Mouse (Mus musculus) midbrain, embryonic 14.5 days (tissue): Measurements from ENCODE around the gene Lexm. TPM values are rescaled to one million over a fixed set of nuclear protein-coding genes. Genes with fewer than 3 reads are reported as not detected.

Experiments used
- ATAC-seq: fragments of 200-750 bp; cut with Nextera tagmentation; 2 replicates; pipeline ENCODE4 v1.8.0; 2017; ENCODE audit warnings: moderate number of reproducible peaks, moderate library complexity; ENCODE audit not compliant: low FRiP score, low TSS enrichment
- DNase-seq: peaks from one replicate; pipeline ENCODE4 v3.0.0-alpha.2; 2015
- H3K27ac ChIP-seq: fragments of 300-500 bp; sonication (generic); replicated peaks from 2 replicates; pipeline ENCODE4 v1.5.1; 2014; ENCODE audit warnings: mild to moderate bottlenecking, low read depth, low read length, moderate library complexity
- H3K27me3 ChIP-seq: fragments of 300-500 bp; sonication (generic); 2 replicates; pipeline ENCODE4 v1.6.1; 2014; ENCODE audit warnings: low read length, control low read depth, mixed read lengths; ENCODE audit not compliant: control insufficient read depth, insufficient read depth
- H3K36me3 ChIP-seq: fragments of 300-500 bp; sonication (generic); 2 replicates; pipeline ENCODE4 v1.6.1; 2014; ENCODE audit warnings: low read length, control low read depth; ENCODE audit not compliant: control insufficient read depth, insufficient read depth
- H3K4me1 ChIP-seq: fragments of 300-500 bp; sonication (generic); 2 replicates; pipeline ENCODE4 v1.6.1; 2014; ENCODE audit warnings: mild to moderate bottlenecking, antibody characterized with exemption, low read length, control low read depth; ENCODE audit not compliant: control insufficient read depth, insufficient read depth
- H3K4me2 ChIP-seq: fragments of 300-500 bp; sonication (generic); 2 replicates; pipeline ENCODE4 v1.6.1; 2014; ENCODE audit warnings: mild to moderate bottlenecking, low read length, moderate library complexity
- H3K4me3 ChIP-seq: fragments of 300-500 bp; sonication (generic); replicated peaks from 2 replicates; pipeline ENCODE4 v1.5.1; 2014; ENCODE audit warnings: low read depth, low read length
- H3K9ac ChIP-seq: fragments of 300-500 bp; sonication (generic); replicated peaks from 2 replicates; pipeline ENCODE4 v1.6.1; 2014; ENCODE audit warnings: mild to moderate bottlenecking, low read length, moderate library complexity
- H3K9me3 ChIP-seq: fragments of 300-500 bp; sonication (generic); 2 replicates; pipeline ENCODE4 v1.6.1; 2016; ENCODE audit warnings: low read length, control low read depth, mixed read lengths; ENCODE audit not compliant: control insufficient read depth
- WGBS: fragments of 180-500 bp; shearing (Covaris S2); extraction: QIAGEN DNeasy Blood & Tissue Kit; methylation state at CpG from one replicate; pipeline ENCODE4 v1.1.7; 2014; 5-methylcytosine and 5-hydroxymethylcytosine counted together
- polyA plus RNA-seq: library from polyadenylated mRNA; unstranded; fragments of >200 nt; fragmentation: Nextera tagmentation; extraction: Ambion mirVana; gene quantifications from 2 replicates; pipeline ENCODE4 v1.2.1, GENCODE M21; 2014

Lexm gene
- polyA plus RNA-seq, 1 experiment from 2014 or later = not detected

- no peak for DNase-seq
Measured at GRCm38 (mm10) chr4:106600770-106601169, 16.3 kb downstream of the Lexm start.

GRCm38 (mm10) chr4:106599415-106599814 lies 17.6 kb downstream of the Lexm start:
- DNase-seq (no peak), ATAC-seq (no peak)
- Histone ChIP-seq H3K27me3 (no peaks in the 10 kb centered on the region), H3K4me1 (no peaks in the 10 kb centered on the region), H3K36me3 (no peaks in the 10 kb centered on the region), H3K9ac (no peak overlapping the region), H3K27ac (no peak overlapping the region), H3K4me2 (no peak overlapping the region), H3K9me3 (no peaks in the 10 kb centered on the region), H3K4me3 (no peak overlapping the region)
- 40% methylated on average over 1 of the region's 1 CpGs for WGBS

More at GRCm38 (mm10) chr4:106600770-106601169, 16.3 kb downstream of the Lexm start:
- Histone ChIP-seq H3K4me3 (no peak overlapping the region), H3K9me3 (no peaks in the 10 kb centered on the region), H3K27me3 (no peaks in the 10 kb centered on the region), H3K27ac (no peak overlapping the region), H3K9ac (no peak overlapping the region), H3K4me1 (no peaks in the 10 kb centered on the region), H3K4me2 (no peak overlapping the region), H3K36me3 (no peaks in the 10 kb centered on the region)
- WGBS = 88% methylated on average over 4 of the region's 4 CpGs
- ATAC-seq = no peak

- H3K4me3 ChIP-seq = no peak overlapping the region
- ATAC-seq = no peak
- no peaks in the 10 kb centered on the region for H3K4me1 ChIP-seq
- no peaks in the 10 kb centered on the region for H3K9me3 ChIP-seq
- no peaks in the 10 kb centered on the region for H3K36me3 ChIP-seq
- WGBS = 84% methylated on average over 4 of the region's 4 CpGs
- H3K27me3 ChIP-seq = no peaks in the 10 kb centered on the region
- no peak for DNase-seq
- no peak overlapping the region for H3K4me2 ChIP-seq
- no peak overlapping the region for H3K9ac ChIP-seq
- H3K27ac ChIP-seq = no peak overlapping the region
Measured at GRCm38 (mm10) chr4:106597741-106598140, 19.3 kb downstream of the Lexm start.

- no peak overlapping the region for H3K4me3 ChIP-seq
- WGBS = 80% methylated on average over 9 of the region's 9 CpGs
- no peaks in the 10 kb centered on the region for H3K4me1 ChIP-seq
- no peak overlapping the region for H3K9ac ChIP-seq
- no peak for ATAC-seq
- no peak overlapping the region for H3K4me2 ChIP-seq
- no peaks in the 10 kb centered on the region for H3K36me3 ChIP-seq
- H3K27me3 ChIP-seq = no peaks in the 10 kb centered on the region
- no peak overlapping the region for H3K27ac ChIP-seq
- no peaks in the 10 kb centered on the region for H3K9me3 ChIP-seq
- DNase-seq = no peak
Measured at GRCm38 (mm10) chr4:106597055-106597454, 20.0 kb downstream of the Lexm start.

GRCm38 (mm10) chr4:106596200-106596599 lies 20.8 kb downstream of the Lexm start:
- no peak for ATAC-seq
- 70% methylated on average over 3 of the region's 3 CpGs for WGBS

GRCm38 (mm10) chr4:106593636-106594035 lies 23.4 kb downstream of the Lexm start:
- 59% methylated on average over 7 of the region's 7 CpGs for WGBS
- no peaks in the 10 kb centered on the region for H3K4me1 ChIP-seq
- no peak overlapping the region for H3K27ac ChIP-seq
- no peak overlapping the region for H3K4me3 ChIP-seq
- H3K27me3 ChIP-seq = no peaks in the 10 kb centered on the region
- ATAC-seq (no peak), DNase-seq (no peak)
- no peaks in the 10 kb centered on the region for H3K9me3 ChIP-seq
- H3K36me3 ChIP-seq = peaks cover 24% of the 10 kb centered on the region
- no peak overlapping the region for H3K4me2 ChIP-seq
- no peak overlapping the region for H3K9ac ChIP-seq

More at GRCm38 (mm10) chr4:106596200-106596599, 20.8 kb downstream of the Lexm start:
- Histone ChIP-seq H3K4me1 (no peaks in the 10 kb centered on the region), H3K27me3 (no peaks in the 10 kb centered on the region), H3K27ac (no peak overlapping the region), H3K9me3 (no peaks in the 10 kb centered on the region), H3K36me3 (peaks cover 3% of the 10 kb centered on the region; the same call in 1 of the 2 replicates), H3K4me3 (no peak overlapping the region), H3K4me2 (no peak overlapping the region), H3K9ac (no peak overlapping the region)
- DNase-seq = no peak

GRCm38 (mm10) chr4:106590871-106591270 lies 26.2 kb downstream of the Lexm start:
- H3K4me3 ChIP-seq = no peak overlapping the region
- no peak for DNase-seq
- no peak for ATAC-seq
- no peaks in the 10 kb centered on the region for H3K4me1 ChIP-seq
- 87% methylated on average over 9 of the region's 9 CpGs for WGBS
- no peaks in the 10 kb centered on the region for H3K27me3 ChIP-seq
- H3K27ac ChIP-seq = no peak overlapping the region
- peaks cover 49% of the 10 kb centered on the region for H3K36me3 ChIP-seq
- H3K9me3 ChIP-seq = no peaks in the 10 kb centered on the region
- no peak overlapping the region for H3K9ac ChIP-seq
- H3K4me2 ChIP-seq = no peak overlapping the region

- no peak overlapping the region for H3K4me3 ChIP-seq
- peaks cover 56% of the 10 kb centered on the region for H3K36me3 ChIP-seq
- H3K9ac ChIP-seq = no peak overlapping the region
- H3K4me1 ChIP-seq = no peaks in the 10 kb centered on the region
- no peak overlapping the region for H3K27ac ChIP-seq
- no peak overlapping the region for H3K4me2 ChIP-seq
- ATAC-seq = no peak
- WGBS = 85% methylated on average over 9 of the region's 9 CpGs
- H3K9me3 ChIP-seq = no peaks in the 10 kb centered on the region
- no peaks in the 10 kb centered on the region for H3K27me3 ChIP-seq
- no peak for DNase-seq
Measured at GRCm38 (mm10) chr4:106590142-106590541, 26.9 kb downstream of the Lexm start.

GRCm38 (mm10) chr4:106587075-106587474 lies 30.0 kb downstream of the Lexm start:
- Histone ChIP-seq H3K9ac (no peak overlapping the region), H3K4me2 (no peak overlapping the region), H3K27ac (no peak overlapping the region), H3K9me3 (no peaks in the 10 kb centered on the region), H3K4me3 (no peak overlapping the region), H3K36me3 (peaks cover 87% of the 10 kb centered on the region), H3K4me1 (no peaks in the 10 kb centered on the region), H3K27me3 (no peaks in the 10 kb centered on the region)
- DNase-seq (no peak), ATAC-seq (no peak)
- WGBS = 97% methylated on average over 6 of the region's 6 CpGs
